Mouse (Mus musculus) embryonic facial prominence, embryonic 11.5 days (tissue): ENCODE data around the gene Tmc3. TPM values are rescaled to one million over a fixed set of nuclear protein-coding genes. Genes with fewer than 3 reads are reported as not detected.

Source experiments
- ATAC-seq: fragments of 200-750 bp; cut with Nextera tagmentation; replicated peaks from 2 replicates; pipeline ENCODE4 v1.8.0; 2017; ENCODE audit warnings: low read depth; ENCODE audit not compliant: insufficient number of reproducible peaks, low FRiP score, low TSS enrichment
- DNase-seq: peaks from one replicate; pipeline ENCODE4 v3.0.0-alpha.2; 2015; ENCODE audit warnings: low spot score
- H3K27ac ChIP-seq: fragments of 300-500 bp; sonication (generic); replicated peaks from 2 replicates; pipeline ENCODE4 v1.5.1; 2014; ENCODE audit warnings: mild to moderate bottlenecking, low read depth, low read length, control low read depth
- H3K27me3 ChIP-seq: fragments of 300-500 bp; sonication (generic); 2 replicates; pipeline ENCODE4 v1.6.1; 2014; ENCODE audit warnings: mild to moderate bottlenecking, low read length, moderate library complexity, mixed read lengths; ENCODE audit not compliant: control insufficient read depth, insufficient read depth
- H3K36me3 ChIP-seq: fragments of 300-500 bp; sonication (generic); replicated peaks from 2 replicates; pipeline ENCODE4 v1.6.1; 2014; ENCODE audit warnings: low read depth, mild to moderate bottlenecking, low read length, moderate library complexity, mixed read lengths; ENCODE audit not compliant: control insufficient read depth, insufficient read depth
- H3K4me1 ChIP-seq: fragments of 300-500 bp; sonication (generic); 2 replicates; pipeline ENCODE4 v1.6.1; 2014; ENCODE audit warnings: low read length, mixed read lengths; ENCODE audit not compliant: control insufficient read depth, insufficient read depth
- H3K4me2 ChIP-seq: fragments of 300-500 bp; sonication (generic); 2 replicates; pipeline ENCODE4 v1.6.1; 2014; ENCODE audit warnings: low read depth, mild to moderate bottlenecking, control low read depth, low read length, moderate library complexity
- H3K4me3 ChIP-seq: fragments of 300-500 bp; sonication (generic); 2 replicates; pipeline ENCODE4 v1.5.1; 2014; ENCODE audit warnings: low read depth, low read length, control low read depth
- H3K9ac ChIP-seq: fragments of 300-500 bp; sonication (generic); replicated peaks from 2 replicates; pipeline ENCODE4 v1.6.1; 2014; ENCODE audit warnings: mild to moderate bottlenecking, control low read depth, low read length
- H3K9me3 ChIP-seq: fragments of 300-500 bp; sonication (generic); replicated peaks from 2 replicates; pipeline ENCODE4 v1.6.1; 2016; ENCODE audit warnings: mild to moderate bottlenecking, low read length, inconsistent platforms, mixed read lengths; ENCODE audit not compliant: control insufficient read depth
- WGBS: fragments of 180-500 bp; shearing (Covaris S2); extraction: QIAGEN DNeasy Blood & Tissue Kit; methylation state at CpG from one replicate; pipeline ENCODE4 v1.1.7; 2014; 5-methylcytosine and 5-hydroxymethylcytosine counted together
- polyA plus RNA-seq: library from polyadenylated mRNA; unstranded; fragments of >200 nt; fragmentation: Nextera tagmentation; extraction: Ambion mirVana; gene quantifications from 2 replicates; pipeline ENCODE4 v1.2.1, GENCODE M21; 2014

Tmc3 gene
- polyA plus RNA-seq, 1 experiment from 2014 or later = 1.1 TPM

DNA sequence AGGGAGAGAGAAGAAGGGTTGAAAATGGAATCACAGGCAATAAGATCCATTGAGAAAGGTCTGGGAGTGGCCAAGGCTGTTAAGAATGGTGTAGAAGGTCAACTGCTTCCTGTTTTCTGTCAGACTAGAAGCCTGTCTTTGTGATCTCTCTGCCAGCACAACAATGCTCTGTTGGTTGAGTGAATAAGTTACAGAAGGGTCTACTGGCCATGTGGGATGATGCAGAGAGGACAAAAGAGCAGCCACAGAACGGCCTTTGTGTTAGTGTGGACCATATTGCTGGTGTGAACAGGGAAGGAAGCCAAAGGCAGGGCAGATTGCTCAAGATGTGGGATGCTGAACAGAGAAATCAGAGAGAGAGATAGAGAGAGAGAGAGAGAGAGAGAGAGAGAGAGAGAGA lies 74.0 kb downstream of the Tmc3 start:
- no peak for ATAC-seq
- Histone ChIP-seq H3K9ac (no peak overlapping the region), H3K27ac (no peak overlapping the region), H3K4me3 (no peak overlapping the region), H3K9me3 (no peaks in the 10 kb centered on the region), H3K36me3 (no peaks in the 10 kb centered on the region), H3K4me1 (no peaks in the 10 kb centered on the region), H3K27me3 (no peaks in the 10 kb centered on the region), H3K4me2 (no peak overlapping the region)
- WGBS = 60% methylated on average over 1 of the region's 1 CpGs
- no peak for DNase-seq

DNA sequence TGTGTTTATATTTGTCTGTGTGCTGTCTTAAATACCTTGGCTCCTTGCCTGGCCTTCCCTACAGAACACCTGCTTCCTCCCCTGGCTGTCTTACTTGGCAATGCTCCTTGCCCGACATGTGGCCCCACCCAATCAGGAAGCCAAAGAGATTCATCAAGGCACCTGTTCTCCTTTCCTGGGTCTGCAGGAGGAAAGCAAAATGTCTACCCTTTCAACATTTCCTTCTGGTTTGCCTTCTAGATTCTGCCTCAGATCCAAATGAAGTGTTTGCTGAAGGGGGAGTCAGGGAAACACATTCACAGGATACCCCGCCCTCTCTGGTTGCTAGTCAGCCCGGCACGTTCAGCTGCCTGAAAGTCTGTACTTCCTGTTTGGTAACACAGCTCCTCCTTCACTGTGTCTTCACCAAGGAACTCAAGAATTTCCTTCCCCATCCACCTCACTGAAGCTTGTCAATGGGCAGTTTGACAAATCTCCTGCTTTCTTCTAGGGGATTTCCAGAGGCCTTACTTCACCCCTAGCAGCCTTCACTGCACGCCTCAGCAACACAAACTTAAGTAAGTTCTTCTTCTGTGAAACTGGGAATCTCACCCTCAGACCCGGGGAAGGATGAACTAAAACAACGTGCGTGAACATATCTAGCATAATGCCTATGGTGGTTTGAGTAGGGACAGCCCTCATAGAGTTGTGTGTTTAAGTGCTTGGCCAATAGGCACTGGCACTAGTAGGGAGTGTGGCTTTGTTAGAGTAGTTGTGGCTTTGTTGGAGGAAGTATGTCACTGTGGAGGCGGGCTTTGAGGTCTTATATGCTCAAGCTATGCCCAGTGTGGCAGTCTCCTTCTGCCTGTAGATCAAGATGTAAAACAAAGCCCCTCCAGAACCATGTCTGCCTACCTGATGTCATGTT lies 74.7 kb downstream of the Tmc3 start:
- DNase-seq = no peak
- WGBS = 78% methylated on average over 9 of the region's 9 CpGs
- Histone ChIP-seq H3K36me3 (no peaks in the 10 kb centered on the region), H3K4me1 (no peaks in the 10 kb centered on the region), H3K27me3 (no peaks in the 10 kb centered on the region), H3K4me2 (no peak overlapping the region), H3K4me3 (no peak overlapping the region), H3K27ac (no peak overlapping the region), H3K9ac (no peak overlapping the region), H3K9me3 (no peaks in the 10 kb centered on the region)
- ATAC-seq = no peak

DNA sequence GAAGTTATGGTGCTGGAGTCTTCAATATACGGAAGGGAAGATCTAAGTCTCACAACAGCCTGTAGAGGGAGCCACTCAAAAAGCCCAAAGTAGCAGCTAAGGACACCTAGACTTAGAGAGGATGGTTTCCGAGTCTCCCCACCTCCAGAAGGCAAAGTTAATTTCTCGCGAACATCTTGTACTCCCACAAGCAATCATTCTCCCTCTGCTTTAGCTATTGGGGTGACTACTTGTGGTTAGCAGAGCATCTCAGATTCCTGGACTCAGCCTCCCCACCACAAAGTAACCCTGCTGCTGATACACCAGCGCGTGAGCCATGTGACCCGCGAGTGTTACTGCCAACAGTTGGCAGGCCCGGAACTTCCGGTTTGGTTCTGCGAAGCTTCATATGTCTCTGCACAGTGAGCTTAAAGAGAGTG lies 75.6 kb downstream of the Tmc3 start:
- no peak overlapping the region for H3K9ac ChIP-seq
- DNase-seq (no peak), ATAC-seq (no peak)
- H3K27ac ChIP-seq = no peak overlapping the region
- no peaks in the 10 kb centered on the region for H3K27me3 ChIP-seq
- H3K4me1 ChIP-seq = no peaks in the 10 kb centered on the region
- H3K9me3 ChIP-seq = no peaks in the 10 kb centered on the region
- H3K4me2 ChIP-seq = no peak overlapping the region
- H3K36me3 ChIP-seq = no peaks in the 10 kb centered on the region
- 90% methylated on average over 11 of the region's 11 CpGs for WGBS
- H3K4me3 ChIP-seq = no peak overlapping the region

DNA sequence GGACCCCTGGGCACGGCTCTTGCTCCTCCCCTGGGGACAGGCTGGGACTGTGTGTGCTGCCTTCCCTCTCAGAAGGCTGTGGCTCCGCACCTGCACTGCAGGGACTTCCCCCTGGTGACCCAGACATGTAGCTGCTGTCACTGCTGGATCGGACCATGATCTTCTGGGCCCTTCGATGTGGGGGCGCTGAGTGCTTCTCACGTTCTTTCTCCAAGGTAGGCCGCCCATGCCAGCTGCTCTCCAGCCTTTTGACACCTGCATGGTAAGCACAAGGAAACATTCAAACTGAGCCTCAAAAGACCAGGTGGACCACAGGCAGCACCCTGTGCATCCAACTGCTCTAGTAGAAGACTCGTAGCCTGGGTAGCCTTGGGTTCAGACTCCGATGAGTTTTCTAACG lies 76.3 kb downstream of the Tmc3 start:
- Histone ChIP-seq H3K27ac (no peak overlapping the region), H3K36me3 (no peaks in the 10 kb centered on the region)
- 91% methylated on average over 10 of the region's 10 CpGs for WGBS

DNA sequence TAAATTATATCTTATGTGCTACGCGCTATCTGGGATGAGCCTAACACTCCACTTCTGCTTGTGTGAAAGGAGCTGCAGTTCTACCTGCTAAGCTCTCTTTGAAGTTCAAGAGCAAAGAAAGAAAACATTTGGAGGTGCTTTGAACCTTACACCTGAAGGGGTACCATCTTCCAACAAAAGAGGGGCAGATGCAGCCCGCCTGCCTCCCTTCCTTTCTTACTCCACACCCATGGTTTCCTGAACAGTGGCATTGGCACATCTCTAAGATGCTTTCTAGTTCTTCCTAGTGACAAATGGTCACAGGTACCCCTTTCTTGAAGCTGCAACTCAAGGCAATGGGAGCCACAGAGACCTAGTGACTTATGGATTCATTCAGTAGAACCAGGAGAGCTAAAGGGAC lies 77.0 kb downstream of the Tmc3 start:
- H3K36me3 ChIP-seq = no peaks in the 10 kb centered on the region
- WGBS = 92% methylated on average over 3 of the region's 3 CpGs
- H3K9ac ChIP-seq = no peak overlapping the region
- no peaks in the 10 kb centered on the region for H3K9me3 ChIP-seq
- H3K4me1 ChIP-seq = no peaks in the 10 kb centered on the region
- H3K27ac ChIP-seq = no peak overlapping the region
- DNase-seq (no peak), ATAC-seq (no peak)
- no peak overlapping the region for H3K4me2 ChIP-seq
- no peak overlapping the region for H3K4me3 ChIP-seq
- H3K27me3 ChIP-seq = no peaks in the 10 kb centered on the region

More for the DNA sequence above, 76.3 kb downstream of the Tmc3 start:
- H3K9ac ChIP-seq = no peak overlapping the region
- H3K4me1 ChIP-seq = no peaks in the 10 kb centered on the region
- DNase-seq (no peak), ATAC-seq (no peak)
- H3K4me2 ChIP-seq = no peak overlapping the region
- H3K4me3 ChIP-seq = no peak overlapping the region
- H3K9me3 ChIP-seq = no peaks in the 10 kb centered on the region
- H3K27me3 ChIP-seq = no peaks in the 10 kb centered on the region

DNA sequence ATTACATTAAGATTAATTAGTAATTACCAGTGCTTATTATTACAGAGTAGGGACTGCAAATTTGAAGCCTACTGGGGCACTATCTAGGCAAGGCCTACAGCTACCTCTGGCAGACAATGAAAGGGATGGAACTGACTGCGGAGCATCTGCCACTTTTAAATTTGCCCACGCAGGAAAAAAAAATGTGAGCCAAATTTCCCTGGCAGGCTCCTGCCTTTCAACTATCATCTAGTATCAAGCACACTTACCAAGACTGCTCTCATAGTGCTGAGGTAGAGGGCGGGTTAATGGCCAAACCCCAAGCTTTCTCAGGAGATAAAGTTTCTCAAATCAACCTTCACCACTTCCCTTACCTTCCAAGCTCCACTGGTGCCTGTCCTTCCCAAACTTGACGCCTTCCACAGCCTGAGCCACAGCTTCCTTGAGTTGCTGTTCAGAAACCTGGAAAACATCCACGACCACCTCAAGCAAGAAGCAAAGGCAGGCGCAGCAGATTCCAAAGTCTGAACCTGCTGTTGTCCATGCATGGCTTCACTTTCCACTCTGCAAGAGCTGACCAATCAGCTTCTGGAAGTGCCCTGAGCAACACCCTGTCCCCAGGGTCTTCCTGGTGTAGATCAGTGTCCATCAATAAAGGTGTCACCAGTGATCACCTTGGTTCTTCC lies 78.1 kb downstream of the Tmc3 start:
- Histone ChIP-seq H3K9ac (no peak overlapping the region), H3K27ac (no peak overlapping the region), H3K4me1 (no peaks in the 10 kb centered on the region), H3K4me2 (no peak overlapping the region), H3K9me3 (no peaks in the 10 kb centered on the region), H3K4me3 (no peak overlapping the region), H3K36me3 (no peaks in the 10 kb centered on the region), H3K27me3 (no peaks in the 10 kb centered on the region)
- WGBS = 86% methylated on average over 6 of the region's 6 CpGs
- ATAC-seq (no peak), DNase-seq (no peak)

DNA sequence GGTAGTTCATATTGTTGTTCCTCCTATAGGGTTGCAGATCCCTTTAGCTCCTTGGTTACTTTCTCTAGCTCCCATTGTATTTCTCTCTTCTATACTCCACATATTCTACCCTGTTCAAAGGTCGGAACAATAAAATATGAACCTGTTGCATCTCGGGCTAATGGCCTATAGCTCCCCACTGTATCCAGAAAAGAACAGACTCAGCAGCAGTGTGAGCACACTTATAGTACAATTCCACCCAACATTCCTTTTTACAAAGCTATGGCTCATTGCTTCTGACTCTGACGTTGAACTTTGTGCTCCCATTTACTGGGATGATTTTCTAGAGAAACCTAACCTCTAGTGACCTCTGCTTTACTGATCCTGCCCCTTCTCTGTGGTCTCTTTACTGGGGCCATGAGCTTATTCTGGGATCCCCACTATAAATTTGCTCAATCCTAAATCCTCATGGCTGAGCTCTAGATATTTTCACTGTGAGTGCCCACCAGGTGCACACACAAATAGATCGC lies 81.4 kb downstream of the Tmc3 start:
- Histone ChIP-seq H3K4me3 (no peak overlapping the region), H3K4me1 (no peaks in the 10 kb centered on the region), H3K4me2 (no peak overlapping the region), H3K27ac (no peak overlapping the region), H3K36me3 (no peaks in the 10 kb centered on the region), H3K9ac (no peak overlapping the region), H3K27me3 (no peaks in the 10 kb centered on the region), H3K9me3 (no peaks in the 10 kb centered on the region)
- 85% methylated on average over 4 of the region's 4 CpGs for WGBS
- no peak for ATAC-seq
- DNase-seq = no peak
